Mouse (Mus musculus): ENCODE results near the gene Faah.

DNA sequence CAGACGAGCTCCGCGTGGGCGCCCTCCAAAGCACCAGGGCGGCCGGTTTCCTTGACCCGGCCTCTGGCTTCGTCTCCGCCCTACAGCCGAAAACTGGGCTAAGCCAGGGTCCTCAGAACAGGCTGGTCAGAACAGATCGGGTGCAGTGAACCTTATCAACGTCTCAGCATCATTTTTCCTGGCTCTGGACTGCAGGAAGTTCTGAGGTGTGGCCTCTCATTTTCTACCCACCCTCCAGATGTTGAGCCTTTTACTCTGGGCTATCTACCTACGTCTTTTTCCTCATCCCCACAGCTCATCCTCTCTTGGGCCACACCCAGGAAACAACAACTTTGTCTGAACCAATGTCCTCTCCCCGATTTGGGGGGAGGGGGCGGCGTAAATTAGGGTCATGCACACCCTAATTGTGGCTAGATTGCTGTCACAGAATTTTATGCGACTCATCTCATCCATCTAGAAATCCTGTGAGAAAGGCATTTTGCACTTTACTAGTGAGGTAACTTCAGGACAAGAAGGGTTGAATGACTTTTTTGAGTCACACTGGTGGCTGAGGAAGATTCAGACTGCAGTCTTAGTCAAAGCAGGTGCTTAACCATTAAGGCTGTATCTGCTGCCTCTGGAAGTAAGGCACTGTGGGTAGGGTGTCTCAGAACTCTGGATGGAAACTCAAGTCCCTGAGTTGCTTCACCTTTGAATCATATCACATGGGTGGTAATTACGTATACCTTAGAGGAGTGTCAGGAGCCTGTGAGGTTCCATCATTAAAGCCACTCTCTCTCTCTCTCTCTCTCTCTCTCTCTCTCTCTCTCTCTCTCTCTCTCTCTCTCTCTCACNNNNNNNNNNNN, at the start of gene Faah:
- TF ChIP-seq POLR2A (IDR thresholded peaks at IDR 0.05; ENCODE audit: insufficient read length, low read depth) = no peak
- no peak for TF ChIP-seq TCF12 (IDR thresholded peaks at IDR 0.05; ENCODE audit: insufficient read depth, poor library complexity, severe bottlenecking)
- no peak for TF ChIP-seq USF1 (IDR thresholded peaks at IDR 0.05; ENCODE audit: low read depth)
- no peak for TF ChIP-seq TCF3 (IDR thresholded peaks at IDR 0.05; ENCODE audit: insufficient read length, low read depth)
- no peak for TF ChIP-seq SRF (IDR thresholded peaks at IDR 0.05; ENCODE audit: control insufficient read depth, insufficient read length, low read depth)
- no peak for TF ChIP-seq MAX (IDR thresholded peaks at IDR 0.05; ENCODE audit: low read depth)
- no peak for TF ChIP-seq REST (IDR thresholded peaks at IDR 0.05; ENCODE audit: insufficient read depth, insufficient read length)
- no peak for TF ChIP-seq E2F4 (IDR thresholded peaks at IDR 0.05; ENCODE audit: insufficient read depth)
